Mouse (Mus musculus) neural tube, embryonic 11.5 days (tissue): ENCODE measurements at regions not wholly inside any gene's neighbourhood (a gene's known extent, or its start where the extent isn't known, plus 50 kb on each side); places are given as distances from the start of the nearest gene placed in this dataset.
"Not testable (repeated sequence)": the region's sequence is repeated elsewhere in the genome, so short reads cannot be mapped to it uniquely, and the experiment has no call there.

Experiments
- ATAC-seq: fragments of 200-750 bp; cut with Nextera tagmentation; 2 replicates; pipeline ENCODE4 v1.8.0; 2017; ENCODE audit warnings: moderate number of reproducible peaks, mild to moderate bottlenecking, moderate TSS enrichment, moderate library complexity; ENCODE audit not compliant: insufficient read depth, low FRiP score, low TSS enrichment
- DNase-seq: peaks from one replicate; pipeline ENCODE4 v3.0.0-alpha.2; 2015; ENCODE audit warnings: low spot score
- H3K27ac ChIP-seq: fragments of 300-500 bp; sonication (generic); 2 replicates; pipeline ENCODE4 v1.5.1; 2014; ENCODE audit warnings: low read depth, mild to moderate bottlenecking, low read length
- H3K27me3 ChIP-seq: fragments of 300-500 bp; sonication (generic); 2 replicates; pipeline ENCODE4 v1.6.1; 2014; ENCODE audit warnings: mild to moderate bottlenecking, low read length, mixed read lengths; ENCODE audit not compliant: control insufficient read depth, insufficient read depth
- H3K36me3 ChIP-seq: fragments of 300-500 bp; sonication (generic); 2 replicates; pipeline ENCODE4 v1.6.1; 2014; ENCODE audit warnings: mild to moderate bottlenecking, low read length, moderate library complexity, mixed read lengths; ENCODE audit not compliant: control insufficient read depth, insufficient read depth
- H3K4me1 ChIP-seq: fragments of 300-500 bp; sonication (generic); 2 replicates; pipeline ENCODE4 v1.6.1; 2014; ENCODE audit warnings: low read length, mixed read lengths; ENCODE audit not compliant: control insufficient read depth, insufficient read depth
- H3K4me2 ChIP-seq: fragments of 300-500 bp; sonication (generic); 2 replicates; pipeline ENCODE4 v1.6.1; 2014; ENCODE audit warnings: low read depth, mild to moderate bottlenecking, moderate library complexity
- H3K4me3 ChIP-seq: fragments of 300-500 bp; sonication (generic); 2 replicates; pipeline ENCODE4 v1.5.1; 2014; ENCODE audit warnings: low read depth, low read length
- H3K9ac ChIP-seq: fragments of 300-500 bp; sonication (generic); 2 replicates; pipeline ENCODE4 v1.6.1; 2014; ENCODE audit warnings: mild to moderate bottlenecking, low read length
- H3K9me3 ChIP-seq: fragments of 300-500 bp; sonication (generic); 2 replicates; pipeline ENCODE4 v1.6.1; 2016; ENCODE audit warnings: low read length; ENCODE audit not compliant: control insufficient read depth
- WGBS: fragments of 180-500 bp; shearing (Covaris S2); extraction: QIAGEN DNeasy Blood & Tissue Kit; methylation state at CpG from one replicate; pipeline ENCODE4 v1.1.7; 2014; 5-methylcytosine and 5-hydroxymethylcytosine counted together

DNA sequence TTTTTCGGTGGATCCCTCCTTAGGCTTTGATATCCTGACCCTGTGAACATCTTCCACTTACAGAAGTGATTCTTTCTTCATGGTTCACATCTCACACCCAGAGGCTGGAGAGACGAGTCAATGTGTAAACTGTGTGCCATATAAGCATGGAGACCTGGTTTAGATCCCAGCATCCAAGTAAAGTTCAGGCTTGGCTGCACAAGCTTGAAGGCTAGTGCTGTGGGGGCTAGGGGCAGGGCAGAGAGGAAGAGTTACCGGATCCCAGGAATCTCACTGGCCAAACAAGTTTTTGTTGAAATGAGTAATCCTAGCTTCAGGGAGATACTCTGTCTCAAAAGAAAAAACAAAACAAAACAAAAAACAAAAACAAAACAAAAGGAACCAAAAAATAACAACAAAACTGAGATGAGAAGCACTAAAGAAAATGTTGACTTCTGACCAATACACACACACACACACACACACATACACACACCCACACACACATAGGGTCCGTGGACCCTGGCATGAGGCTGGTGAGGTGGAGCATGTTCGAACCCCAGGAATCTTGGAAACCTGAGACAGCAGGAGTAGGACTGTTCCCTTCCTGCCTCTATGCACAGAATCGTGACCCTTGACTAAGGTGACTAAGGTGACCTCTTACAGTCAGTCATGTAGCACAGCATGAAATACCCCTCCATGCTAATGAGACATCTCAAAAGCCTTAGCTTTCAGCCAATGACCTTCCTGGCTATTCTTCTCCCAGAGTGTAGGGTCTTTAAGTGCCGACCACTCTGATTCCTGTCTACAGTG, 55.2 kb downstream of the Gm12728 start:
- Histone ChIP-seq H3K4me3 (no peak overlapping the region), H3K9ac (no peak overlapping the region), H3K27me3 (no peaks in the 10 kb centered on the region), H3K4me2 (no peak overlapping the region), H3K4me1 (no peaks in the 10 kb centered on the region), H3K27ac (no peak overlapping the region), H3K36me3 (no peaks in the 10 kb centered on the region), H3K9me3 (no peaks in the 10 kb centered on the region)
- 77% methylated on average over 7 of the region's 7 CpGs for WGBS
- ATAC-seq, result no peak
- no peak for DNase-seq

DNA sequence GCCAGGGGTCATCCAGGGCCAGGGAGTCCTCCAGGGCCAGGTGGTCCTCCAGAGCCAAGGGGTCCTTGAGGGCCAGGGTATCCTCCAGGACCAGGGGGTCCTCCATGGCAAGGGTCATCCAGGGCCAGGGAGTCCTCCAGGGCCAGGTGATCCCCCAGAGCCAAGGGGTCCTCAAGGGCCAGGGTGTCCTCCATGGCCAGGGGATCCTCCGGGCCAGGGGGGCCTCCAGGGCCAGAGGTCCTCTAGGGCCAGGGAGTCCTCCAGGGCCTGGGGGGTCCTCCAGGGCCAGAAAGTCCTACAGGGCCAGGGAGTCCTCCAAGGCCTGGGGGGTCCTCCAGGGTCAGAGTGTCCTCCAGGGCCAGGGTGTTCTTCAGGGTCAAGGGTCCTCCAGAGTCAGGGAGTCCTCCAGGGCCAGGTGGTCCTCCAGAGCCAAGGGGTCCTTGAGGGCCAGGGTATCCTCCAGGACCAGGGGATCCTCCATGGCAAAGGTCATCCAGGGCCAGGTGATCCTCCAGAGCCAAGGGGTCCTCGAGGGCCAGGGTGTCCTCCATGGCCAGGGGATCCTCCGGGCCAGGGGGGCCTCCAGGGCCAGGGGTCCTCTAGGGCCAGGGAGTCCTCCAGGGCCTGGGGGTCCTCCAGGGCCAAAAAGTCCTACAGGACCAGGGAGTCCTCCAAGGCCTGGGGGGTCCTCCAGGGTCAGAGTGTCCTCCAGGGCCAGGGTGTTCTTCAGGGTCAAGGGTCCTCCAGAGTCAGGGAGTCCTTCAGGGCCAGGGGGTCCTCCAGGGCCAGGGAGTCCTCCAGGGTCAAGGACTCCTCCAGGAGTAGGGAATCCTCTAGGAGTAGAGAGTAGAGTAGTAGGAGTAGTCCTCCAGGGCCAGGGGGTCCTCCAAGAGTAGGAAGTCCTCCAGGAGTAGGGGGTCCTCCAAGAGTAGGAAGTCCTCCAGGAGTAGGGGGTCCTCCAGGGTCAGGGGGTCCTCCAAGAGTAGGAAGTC, 56.6 kb downstream of the Gm12728 start:
- not testable (repeated sequence) for H3K4me3 ChIP-seq, H3K4me1 ChIP-seq, ATAC-seq, H3K36me3 ChIP-seq, DNase-seq, H3K4me2 ChIP-seq, H3K9ac ChIP-seq, H3K27me3 ChIP-seq, H3K27ac ChIP-seq, H3K9me3 ChIP-seq
- WGBS, result 87% methylated on average over 3 of the region's 3 CpGs

DNA sequence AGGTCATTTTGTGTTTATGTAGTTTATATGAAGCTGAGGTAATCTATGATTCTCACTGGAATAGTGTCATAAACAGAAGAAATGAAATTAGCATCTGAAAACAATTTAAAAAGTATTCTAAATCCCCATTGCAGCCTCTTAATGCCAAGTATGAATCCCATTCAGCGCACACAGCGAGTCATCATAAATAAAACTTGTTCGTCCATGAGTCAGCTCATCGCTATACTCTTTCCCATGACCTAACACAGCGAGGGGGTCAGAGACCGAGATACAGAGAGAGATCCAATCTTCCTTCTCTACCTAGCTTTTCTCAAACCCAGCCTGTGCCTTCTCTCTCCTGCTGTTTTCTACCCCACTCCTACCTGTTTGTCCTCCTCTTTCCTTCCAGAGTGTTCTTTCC, 63.4 kb downstream of the Gm12728 start:
- H3K9ac ChIP-seq, result no peak overlapping the region
- H3K36me3 ChIP-seq, result no peaks in the 10 kb centered on the region
- DNase-seq (no peak), ATAC-seq (no peak)
- 96% methylated on average over 6 of the region's 6 CpGs for WGBS
- no peaks in the 10 kb centered on the region for H3K4me1 ChIP-seq
- no peak overlapping the region for H3K27ac ChIP-seq
- no peak overlapping the region for H3K4me2 ChIP-seq
- no peaks in the 10 kb centered on the region for H3K9me3 ChIP-seq
- H3K27me3 ChIP-seq, result no peaks in the 10 kb centered on the region
- no peak overlapping the region for H3K4me3 ChIP-seq

DNA sequence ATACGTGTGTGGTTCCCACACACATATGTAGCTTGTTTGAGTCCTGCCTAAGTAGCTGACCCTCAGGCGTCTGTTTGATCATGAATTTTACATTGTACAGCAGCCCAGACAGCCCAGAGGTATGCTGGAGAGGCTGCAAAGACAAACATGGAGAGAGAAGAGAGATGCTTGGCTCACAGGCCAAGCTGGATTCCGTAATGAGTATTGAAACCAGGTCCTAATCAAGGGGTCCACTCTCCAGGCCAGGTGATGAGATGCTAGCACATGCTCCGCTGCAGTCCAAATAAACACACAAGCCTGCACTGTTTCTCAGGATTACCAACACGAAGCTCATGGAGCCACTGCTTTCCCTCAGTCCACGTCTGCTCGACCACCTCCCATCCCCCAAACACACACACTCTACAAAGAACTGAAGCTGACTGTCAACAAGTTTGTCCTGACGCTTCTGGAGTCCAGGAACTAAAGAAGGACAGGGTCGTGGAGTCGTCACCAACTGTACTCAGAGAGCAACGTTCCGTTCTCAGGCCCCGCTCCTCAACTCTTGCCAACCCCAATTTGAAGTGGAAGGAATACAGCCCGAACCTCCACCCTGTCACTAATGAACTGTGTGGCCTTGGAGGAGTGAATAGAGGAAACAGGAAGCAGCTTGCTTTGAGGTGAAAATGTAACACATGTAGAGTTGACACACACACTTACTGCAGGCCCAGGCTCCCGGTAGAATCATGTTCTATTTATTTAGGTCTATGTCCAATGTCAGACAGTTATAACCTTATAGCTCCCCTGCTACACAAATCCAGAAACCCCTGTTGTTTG, 69.6 kb downstream of the Gm12728 start:
- Histone ChIP-seq H3K27me3 (no peaks in the 10 kb centered on the region), H3K9ac (no peak overlapping the region), H3K4me1 (no peaks in the 10 kb centered on the region), H3K4me3 (no peak overlapping the region), H3K27ac (no peak overlapping the region), H3K4me2 (no peak overlapping the region), H3K9me3 (no peaks in the 10 kb centered on the region), H3K36me3 (no peaks in the 10 kb centered on the region)
- no peak for ATAC-seq
- DNase-seq, result no peak
- 79% methylated on average over 15 of the region's 15 CpGs for WGBS

DNA sequence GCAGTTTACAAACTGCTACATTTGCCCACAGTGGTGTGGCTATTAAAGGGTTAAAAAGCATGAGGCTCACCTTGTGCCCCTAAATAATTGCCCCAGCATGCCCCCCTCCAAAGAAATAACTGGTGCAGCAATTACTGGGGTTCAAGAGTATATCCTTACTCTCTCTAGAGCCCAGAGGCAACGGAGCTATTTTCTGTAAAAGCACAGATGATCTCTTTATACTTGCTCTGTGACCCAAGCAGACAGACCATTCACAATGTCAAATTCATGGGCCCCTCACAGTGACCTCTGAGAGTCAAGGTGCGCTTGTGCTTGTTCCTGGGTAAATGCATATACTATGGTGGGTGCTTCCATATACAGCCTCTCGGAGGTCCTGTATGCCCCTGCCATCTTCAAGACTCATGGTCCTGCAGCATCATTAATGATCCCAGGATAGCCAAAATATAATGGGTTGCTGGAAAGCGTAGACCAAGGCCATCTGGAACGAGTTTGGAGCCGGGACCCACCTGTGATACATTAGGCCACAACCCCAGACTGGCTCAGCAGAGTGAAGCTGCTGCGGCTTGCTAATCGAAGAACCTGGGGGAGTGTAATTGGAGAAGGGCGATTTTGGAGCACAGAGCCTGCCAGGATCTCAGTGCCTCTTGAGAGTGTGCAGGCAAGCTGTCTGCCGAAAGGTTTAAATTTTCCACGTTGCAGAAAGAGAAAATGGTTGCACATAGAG, 71.4 kb downstream of the Gm12728 start:
- no peak for ATAC-seq
- no peaks in the 10 kb centered on the region for H3K27me3 ChIP-seq
- no peak overlapping the region for H3K9ac ChIP-seq
- no peaks in the 10 kb centered on the region for H3K9me3 ChIP-seq
- no peak overlapping the region for H3K4me3 ChIP-seq
- no peak overlapping the region for H3K27ac ChIP-seq
- peak; percentile 63 for DNase-seq
- H3K4me2 ChIP-seq, result no peak overlapping the region
- 66% methylated on average over 11 of the region's 11 CpGs for WGBS
- no peaks in the 10 kb centered on the region for H3K4me1 ChIP-seq
- H3K36me3 ChIP-seq, result no peaks in the 10 kb centered on the region

DNA sequence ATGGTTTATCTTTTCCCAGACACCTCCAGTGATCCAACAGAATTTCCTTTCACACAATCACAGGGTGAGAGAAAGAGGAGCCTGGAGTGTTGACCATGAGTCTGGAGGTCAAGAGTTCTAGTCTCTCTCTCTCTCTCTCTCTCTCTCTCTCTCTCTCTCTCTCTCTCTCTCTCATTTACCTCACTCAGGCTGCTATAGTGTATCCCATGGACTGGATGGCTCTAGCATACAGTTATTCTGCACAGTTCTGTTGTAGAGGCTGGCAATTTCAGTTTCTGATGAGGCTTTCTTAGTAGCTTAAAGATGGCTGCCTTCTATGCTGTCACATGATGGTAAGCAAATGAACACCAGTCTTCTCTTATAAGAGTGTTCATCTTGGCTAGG, 72.0 kb downstream of the Gm12728 start:
- Histone ChIP-seq H3K4me2 (no peak overlapping the region), H3K27ac (no peak overlapping the region), H3K36me3 (no peaks in the 10 kb centered on the region), H3K9ac (no peak overlapping the region), H3K9me3 (no peaks in the 10 kb centered on the region), H3K4me1 (no peaks in the 10 kb centered on the region), H3K27me3 (no peaks in the 10 kb centered on the region), H3K4me3 (no peak overlapping the region)
- DNase-seq, result no peak
- ATAC-seq, result no peak

DNA sequence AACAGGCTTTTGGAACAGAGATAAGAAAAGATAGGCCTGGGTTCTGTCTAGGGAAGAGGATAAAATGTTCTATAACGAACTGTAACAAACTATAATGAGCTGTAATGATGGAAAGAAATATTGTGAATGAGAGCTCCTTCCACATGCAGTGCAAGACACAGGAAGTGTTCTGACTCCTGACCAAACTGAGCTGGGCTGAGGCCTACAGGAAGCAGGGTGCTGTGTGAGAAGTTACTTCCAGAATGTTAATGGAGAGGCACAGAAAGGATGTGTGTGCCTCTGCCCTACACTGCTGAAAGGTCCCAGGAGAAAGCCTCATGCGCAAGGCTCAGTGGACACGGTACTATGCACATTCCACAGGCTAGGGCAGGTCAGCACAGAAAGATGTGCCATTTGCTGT, 80.8 kb downstream of the Gm12728 start:
- Histone ChIP-seq H3K27ac (no peak overlapping the region), H3K4me3 (no peak overlapping the region), H3K4me2 (no peak overlapping the region), H3K9me3 (no peaks in the 10 kb centered on the region), H3K36me3 (no peaks in the 10 kb centered on the region), H3K4me1 (no peaks in the 10 kb centered on the region), H3K9ac (no peak overlapping the region), H3K27me3 (no peaks in the 10 kb centered on the region)
- WGBS, result 77% methylated on average over 3 of the region's 3 CpGs
- DNase-seq (no peak), ATAC-seq (no peak)

DNA sequence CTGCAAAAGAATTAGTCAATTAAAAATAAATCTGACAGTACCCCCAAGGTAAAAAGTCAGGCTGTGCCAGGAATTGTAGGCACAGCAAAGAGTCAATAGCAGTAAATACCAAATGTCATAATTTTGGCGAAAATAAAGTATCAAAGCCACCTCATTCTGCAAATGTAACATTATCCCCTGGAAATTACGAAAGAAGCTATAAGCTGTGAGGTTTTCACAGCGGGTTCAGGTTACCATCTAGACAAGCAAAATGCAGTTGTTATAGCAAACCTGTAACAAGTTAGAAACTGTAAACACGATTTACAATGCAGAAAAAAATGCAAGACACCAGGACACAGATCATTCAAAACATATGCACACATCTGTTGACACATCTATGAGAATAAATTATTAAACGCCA, 87.6 kb downstream of the Gm12728 start:
- H3K4me2 ChIP-seq, result no peak overlapping the region
- no peaks in the 10 kb centered on the region for H3K36me3 ChIP-seq
- no peaks in the 10 kb centered on the region for H3K9me3 ChIP-seq
- WGBS, result 85% methylated on average over 5 of the region's 5 CpGs
- H3K27me3 ChIP-seq, result no peaks in the 10 kb centered on the region
- H3K4me3 ChIP-seq, result no peak overlapping the region
- H3K9ac ChIP-seq, result no peak overlapping the region
- no peak overlapping the region for H3K27ac ChIP-seq
- H3K4me1 ChIP-seq, result no peaks in the 10 kb centered on the region
- DNase-seq (no peak), ATAC-seq (no peak)
